Mouse (Mus musculus) neural tube, embryonic 14.5 days (tissue): ENCODE measurements at regions not wholly inside any gene's neighbourhood (a gene's known extent, or its start where the extent isn't known, plus 50 kb on each side); places are given as distances from the start of the nearest gene placed in this dataset.

ENCODE experiments used
- ATAC-seq: fragments of 200-750 bp; cut with Nextera tagmentation; 2 replicates; pipeline ENCODE4 v1.8.0; 2017; ENCODE audit warnings: low read depth, mild to moderate bottlenecking, moderate TSS enrichment, moderate library complexity
- H3K27ac ChIP-seq: fragments of 300-500 bp; sonication (generic); 2 replicates; pipeline ENCODE4 v1.5.1; 2014; ENCODE audit warnings: low read depth, mild to moderate bottlenecking, control low read depth, low read length, moderate library complexity, mixed read lengths
- H3K27me3 ChIP-seq: fragments of 300-500 bp; sonication (generic); 2 replicates; pipeline ENCODE4 v1.6.1; 2014; ENCODE audit warnings: low read length; ENCODE audit not compliant: control insufficient read depth, insufficient read depth
- H3K36me3 ChIP-seq: fragments of 300-500 bp; sonication (generic); 2 replicates; pipeline ENCODE4 v1.6.1; 2014; ENCODE audit warnings: low read length, mixed read lengths; ENCODE audit not compliant: control insufficient read depth, insufficient read depth
- H3K4me1 ChIP-seq: fragments of 300-500 bp; sonication (generic); 2 replicates; pipeline ENCODE4 v1.6.1; 2014; ENCODE audit warnings: low read length; ENCODE audit not compliant: control insufficient read depth, insufficient read depth
- H3K4me2 ChIP-seq: fragments of 300-500 bp; sonication (generic); 2 replicates; pipeline ENCODE4 v1.6.1; 2014; ENCODE audit warnings: mild to moderate bottlenecking, low read depth, low read length, control low read depth
- H3K4me3 ChIP-seq: fragments of 300-500 bp; sonication (generic); 2 replicates; pipeline ENCODE4 v1.5.1; 2014; ENCODE audit warnings: low read depth, low read length, control low read depth, mixed read lengths
- H3K9ac ChIP-seq: fragments of 300-500 bp; sonication (generic); replicated peaks from 2 replicates; pipeline ENCODE4 v1.6.1; 2014; ENCODE audit warnings: low read depth, mild to moderate bottlenecking, control low read depth, low read length, mixed read lengths
- H3K9me3 ChIP-seq: fragments of 300-500 bp; sonication (generic); 2 replicates; pipeline ENCODE4 v1.6.1; 2016; ENCODE audit warnings: low read length; ENCODE audit not compliant: control insufficient read depth
- WGBS: fragments of 180-500 bp; shearing (Covaris S2); extraction: QIAGEN DNeasy Blood & Tissue Kit; methylation state at CpG from one replicate; pipeline ENCODE4 v1.1.7; 2014; 5-methylcytosine and 5-hydroxymethylcytosine counted together

DNA sequence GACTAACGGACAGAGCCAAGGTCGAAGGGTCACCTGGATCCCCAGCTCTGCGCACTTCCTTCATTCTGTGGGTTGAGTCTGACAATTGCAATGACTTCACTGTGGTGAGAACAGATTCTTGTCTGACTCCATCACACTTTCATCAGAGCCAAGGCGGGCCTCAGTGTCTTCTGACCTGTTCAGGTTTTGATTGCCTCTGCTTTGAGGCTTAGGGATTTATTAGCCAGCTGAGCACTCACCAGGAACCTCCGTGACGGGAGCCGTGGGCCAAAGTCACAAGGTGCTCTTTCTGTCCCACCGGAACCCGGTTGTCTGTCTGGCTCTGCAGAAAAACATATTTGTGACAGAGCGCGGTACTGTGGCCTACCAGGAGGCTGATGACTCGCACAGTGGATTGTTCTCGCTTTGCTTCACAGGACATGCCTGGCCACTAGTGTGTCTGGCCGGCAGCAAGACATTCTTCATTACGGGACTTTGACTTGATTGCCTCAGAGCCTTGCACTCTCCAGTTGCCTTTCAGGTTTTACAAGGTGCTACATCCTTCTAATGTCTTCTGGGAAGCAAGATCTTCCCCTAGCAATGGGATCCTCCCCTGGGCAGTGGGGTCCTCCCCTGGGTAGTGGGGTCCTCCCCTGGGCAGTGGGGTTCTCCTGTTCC, 114.9 kb upstream of the Prickle1 start:
- Histone ChIP-seq H3K4me2 (no peak overlapping the region), H3K4me1 (no peaks in the 10 kb centered on the region), H3K9me3 (no peaks in the 10 kb centered on the region), H3K4me3 (no peak overlapping the region), H3K27me3 (no peaks in the 10 kb centered on the region), H3K9ac (no peak overlapping the region), H3K36me3 (no peaks in the 10 kb centered on the region), H3K27ac (no peak overlapping the region)
- 63% methylated on average over 15 of the region's 15 CpGs for WGBS
- no peak for ATAC-seq

DNA sequence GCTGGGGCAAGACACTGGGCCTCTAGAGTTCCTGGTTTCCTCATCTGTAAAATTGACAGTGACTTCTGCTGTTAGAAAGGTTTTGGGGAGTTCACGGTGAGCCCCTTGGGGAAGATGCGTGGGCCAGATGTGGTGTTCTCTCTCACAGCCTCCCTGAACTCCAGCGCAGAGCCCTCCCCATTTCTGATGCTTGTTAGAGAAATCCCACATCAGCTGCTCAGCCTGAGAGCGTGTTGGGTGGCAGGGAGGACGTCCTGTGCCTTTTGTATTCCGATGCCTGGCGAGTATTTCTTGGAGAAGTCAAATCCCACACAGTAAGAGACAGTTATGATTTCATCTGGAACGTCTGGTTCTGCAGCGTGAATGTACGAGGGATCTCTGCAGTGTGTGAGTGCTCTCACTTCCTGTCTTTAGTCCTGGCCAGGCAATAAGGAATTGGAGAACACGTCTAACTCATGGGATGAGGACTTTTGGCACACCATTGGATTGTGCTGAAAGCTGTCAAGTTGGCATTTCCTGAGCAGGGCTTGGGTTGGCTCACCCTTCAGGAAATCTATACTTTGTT, 110.8 kb upstream of the Prickle1 start:
- Histone ChIP-seq H3K27ac (no peak overlapping the region), H3K4me3 (no peak overlapping the region), H3K9ac (no peak overlapping the region), H3K27me3 (no peaks in the 10 kb centered on the region), H3K9me3 (no peaks in the 10 kb centered on the region), H3K4me1 (no peaks in the 10 kb centered on the region), H3K4me2 (no peak overlapping the region), H3K36me3 (no peaks in the 10 kb centered on the region)
- no peak for ATAC-seq
- WGBS = 82% methylated on average over 11 of the region's 11 CpGs

DNA sequence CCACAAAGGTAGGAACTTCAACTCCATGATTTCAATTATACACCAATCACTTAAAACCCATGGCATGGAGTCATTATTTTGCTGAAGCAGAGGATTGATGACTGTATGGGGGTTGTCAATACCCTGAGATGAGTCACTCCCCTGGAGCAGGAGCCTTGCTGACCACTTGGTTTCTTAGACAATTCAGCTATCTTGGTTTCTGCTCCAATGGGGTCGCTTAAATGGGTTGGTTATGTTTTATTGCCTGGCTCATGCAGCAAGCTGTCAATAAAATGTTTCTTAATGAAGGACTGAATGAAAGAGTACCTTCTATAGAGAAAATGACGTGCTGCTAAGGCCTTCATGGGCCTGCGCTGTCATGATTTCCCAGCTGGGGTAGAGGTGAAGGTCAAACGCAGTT, 110.0 kb upstream of the Prickle1 start:
- H3K4me3 ChIP-seq = no peak overlapping the region
- no peak for ATAC-seq
- WGBS = 66% methylated on average over 4 of the region's 4 CpGs

DNA sequence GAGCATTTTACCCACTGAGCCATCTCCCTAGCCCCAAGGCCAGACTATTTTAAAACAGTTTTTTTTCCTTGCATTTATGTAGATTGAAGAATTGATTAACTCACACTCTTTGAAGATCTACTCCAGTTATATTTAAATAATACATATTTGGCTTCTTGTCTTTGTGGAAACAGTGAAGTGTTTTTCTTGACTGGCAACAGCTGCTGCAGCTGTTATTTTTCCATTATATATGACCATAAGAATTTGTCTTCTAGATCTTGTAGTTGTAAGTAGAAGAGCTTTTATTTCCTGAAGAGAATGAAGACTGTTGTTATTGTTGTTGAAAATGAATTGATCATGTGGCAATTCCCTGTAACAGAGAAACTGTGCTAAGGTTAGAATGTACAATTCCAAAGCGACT, 109.4 kb upstream of the Prickle1 start:
- no peak overlapping the region for H3K27ac ChIP-seq

More for the DNA sequence above, 110.0 kb upstream of the Prickle1 start:
- H3K27ac ChIP-seq = no peak overlapping the region
- H3K9ac ChIP-seq = no peak overlapping the region
- H3K36me3 ChIP-seq = no peaks in the 10 kb centered on the region
- H3K9me3 ChIP-seq = no peaks in the 10 kb centered on the region
- H3K27me3 ChIP-seq = no peaks in the 10 kb centered on the region
- H3K4me1 ChIP-seq = no peaks in the 10 kb centered on the region
- no peak overlapping the region for H3K4me2 ChIP-seq

DNA sequence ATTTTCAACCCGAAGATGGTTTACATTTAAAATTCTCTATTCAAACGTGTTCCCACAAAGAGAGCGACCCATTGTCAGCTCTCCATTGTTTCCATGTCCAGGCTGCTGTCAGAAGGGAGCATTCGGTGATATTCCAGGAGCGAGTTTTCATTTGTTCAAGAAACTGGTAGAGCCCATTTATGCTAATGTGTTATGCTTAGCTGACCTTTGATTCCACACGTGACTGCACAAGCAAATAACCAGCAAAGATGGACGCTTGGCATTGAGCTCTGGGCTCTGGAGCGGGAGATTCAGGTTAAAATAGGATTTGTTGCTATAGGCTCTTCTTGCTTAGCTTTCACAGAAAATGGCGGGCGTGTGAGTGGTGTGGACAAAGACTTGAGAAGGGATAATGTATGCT, 105.3 kb upstream of the Prickle1 start:
- Histone ChIP-seq H3K27ac (no peak overlapping the region), H3K4me2 (no peak overlapping the region), H3K27me3 (no peaks in the 10 kb centered on the region; the same call in 1 of the 2 replicates), H3K4me3 (no peak overlapping the region), H3K4me1 (no peaks in the 10 kb centered on the region), H3K36me3 (no peaks in the 10 kb centered on the region), H3K9ac (no peak overlapping the region), H3K9me3 (no peaks in the 10 kb centered on the region)
- WGBS = 56% methylated on average over 10 of the region's 10 CpGs
- no peak for ATAC-seq

More for the DNA sequence above, 109.4 kb upstream of the Prickle1 start:
- H3K36me3 ChIP-seq = no peaks in the 10 kb centered on the region
- no peaks in the 10 kb centered on the region for H3K27me3 ChIP-seq
- WGBS = 88% methylated on average over 1 of the region's 1 CpGs
- ATAC-seq = no peak
- no peaks in the 10 kb centered on the region for H3K4me1 ChIP-seq
- H3K9me3 ChIP-seq = no peaks in the 10 kb centered on the region
- H3K4me3 ChIP-seq = no peak overlapping the region
- H3K4me2 ChIP-seq = no peak overlapping the region
- H3K9ac ChIP-seq = no peak overlapping the region

DNA sequence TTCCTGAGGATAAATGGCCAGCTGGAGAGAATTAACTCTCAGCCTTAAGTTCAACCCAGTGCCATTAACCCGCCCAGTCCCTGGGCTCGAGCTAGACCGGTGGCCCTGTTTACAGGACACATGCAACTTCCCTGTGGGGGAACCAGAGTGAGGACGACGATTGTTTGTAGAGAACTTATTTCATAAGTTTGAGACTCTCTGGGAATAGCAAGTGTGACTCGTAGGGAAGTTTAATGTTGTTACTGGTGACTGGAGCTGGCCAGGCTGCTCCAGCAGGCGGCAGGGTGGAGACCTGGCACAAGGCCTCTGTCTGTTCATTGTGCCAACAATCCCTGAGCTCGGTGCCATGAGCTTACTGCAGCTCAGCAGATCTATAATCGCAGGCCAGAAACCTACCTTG, 104.3 kb upstream of the Prickle1 start:
- 65% methylated on average over 9 of the region's 9 CpGs for WGBS
- no peak overlapping the region for H3K4me3 ChIP-seq
- ATAC-seq = no peak
- no peak overlapping the region for H3K27ac ChIP-seq
- H3K4me2 ChIP-seq = no peak overlapping the region
- H3K9me3 ChIP-seq = no peaks in the 10 kb centered on the region
- H3K4me1 ChIP-seq = no peaks in the 10 kb centered on the region
- H3K27me3 ChIP-seq = no peaks in the 10 kb centered on the region; the same call in 1 of the 2 replicates
- no peak overlapping the region for H3K9ac ChIP-seq
- H3K36me3 ChIP-seq = no peaks in the 10 kb centered on the region

DNA sequence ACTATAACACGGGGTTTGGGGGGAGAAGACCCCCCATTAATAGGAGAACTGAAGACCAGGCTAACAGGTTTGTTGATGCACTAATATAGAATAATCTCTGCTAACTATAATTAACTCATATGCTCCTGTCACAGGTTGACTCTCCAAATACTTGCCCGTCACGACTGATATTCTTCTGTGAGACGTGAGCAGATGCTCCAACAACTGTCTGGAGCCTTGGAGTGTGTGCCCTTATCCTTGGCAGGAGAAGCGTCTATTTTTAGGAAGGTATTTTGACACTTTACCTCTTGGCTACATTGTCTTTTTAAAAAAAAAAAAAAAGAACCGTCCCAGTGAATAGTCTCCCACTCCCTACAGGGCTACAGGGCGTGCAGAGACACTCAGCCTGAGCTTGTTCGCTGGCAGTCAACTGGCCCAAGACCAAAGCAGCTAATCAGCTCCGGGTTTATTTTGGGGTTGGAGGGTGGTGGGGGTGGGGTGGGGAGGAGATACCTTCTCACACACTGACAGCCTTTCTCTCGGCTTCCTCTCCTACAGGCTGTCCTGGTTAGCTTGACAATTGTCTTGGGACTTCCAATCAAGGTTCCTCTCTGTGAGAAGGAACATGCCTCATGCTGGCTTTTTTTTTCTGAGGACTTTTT, 102.6 kb upstream of the Prickle1 start:
- ATAC-seq = no peak
- no peaks in the 10 kb centered on the region for H3K36me3 ChIP-seq
- no peak overlapping the region for H3K4me2 ChIP-seq
- no peaks in the 10 kb centered on the region for H3K9me3 ChIP-seq
- WGBS = 53% methylated on average over 10 of the region's 10 CpGs
- no peak overlapping the region for H3K4me3 ChIP-seq
- H3K4me1 ChIP-seq = no peaks in the 10 kb centered on the region
- no peak overlapping the region for H3K27ac ChIP-seq
- no peak overlapping the region for H3K9ac ChIP-seq
- H3K27me3 ChIP-seq = no peaks in the 10 kb centered on the region; the same call in 1 of the 2 replicates

DNA sequence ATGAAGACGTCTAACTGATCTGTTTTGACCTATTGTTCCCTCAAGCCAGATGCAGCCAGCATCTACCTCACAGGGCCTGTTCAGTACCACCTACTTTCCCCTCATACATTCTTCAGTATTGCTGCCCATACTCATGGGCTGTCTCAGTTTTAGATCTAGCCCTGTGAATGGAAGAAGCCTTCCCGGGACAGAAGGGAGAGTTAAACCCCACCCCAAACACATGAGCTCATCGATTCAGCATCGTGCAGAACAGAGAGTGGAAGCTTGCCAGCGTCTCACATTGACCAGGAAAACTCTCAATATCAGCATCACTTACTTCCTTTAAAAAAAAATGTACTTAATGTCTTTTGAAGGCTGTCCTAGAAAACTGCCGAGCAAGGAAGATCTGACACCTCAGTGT, 95.0 kb upstream of the Prickle1 start:
- no peak for ATAC-seq
- Histone ChIP-seq H3K9ac (no peak overlapping the region), H3K4me3 (no peak overlapping the region), H3K27me3 (no peaks in the 10 kb centered on the region), H3K4me2 (no peak overlapping the region), H3K9me3 (no peaks in the 10 kb centered on the region), H3K27ac (no peak overlapping the region), H3K4me1 (no peaks in the 10 kb centered on the region), H3K36me3 (no peaks in the 10 kb centered on the region)
- WGBS = 79% methylated on average over 6 of the region's 6 CpGs

DNA sequence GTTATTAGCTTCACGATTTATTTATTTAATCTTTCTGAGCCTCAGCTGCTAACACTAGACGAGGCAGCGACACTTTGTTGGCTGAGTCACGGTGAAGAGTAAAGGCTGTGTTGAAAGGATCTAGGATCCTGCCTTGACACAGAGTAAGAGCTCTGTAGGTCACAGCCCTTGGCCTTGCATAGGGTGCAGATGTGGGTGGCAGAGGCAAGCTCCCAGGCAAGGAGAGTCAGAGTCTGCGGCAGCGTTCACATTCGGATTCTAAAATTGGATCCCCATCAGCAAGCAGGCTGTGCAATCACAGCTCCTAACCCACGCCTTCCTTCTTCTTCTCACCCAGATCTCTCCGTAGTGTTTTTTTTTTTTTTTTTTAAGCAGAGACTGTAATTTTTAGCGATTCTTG, 94.3 kb upstream of the Prickle1 start:
- WGBS = 88% methylated on average over 10 of the region's 10 CpGs
- Histone ChIP-seq H3K4me3 (no peak overlapping the region), H3K27me3 (no peaks in the 10 kb centered on the region), H3K4me1 (no peaks in the 10 kb centered on the region), H3K36me3 (no peaks in the 10 kb centered on the region), H3K27ac (no peak overlapping the region), H3K4me2 (no peak overlapping the region), H3K9ac (no peak overlapping the region), H3K9me3 (no peaks in the 10 kb centered on the region)
- no peak for ATAC-seq
